Mouse (Mus musculus) duodenum, adult 2 months (tissue): Measurements from ENCODE around the gene Slc34a3. TPM values are rescaled to one million over a fixed set of nuclear protein-coding genes. Genes with fewer than 3 reads are reported as not detected.

Experiments used
- polyA plus RNA-seq: library from polyadenylated mRNA; depleted of rRNA; stranded (reverse); fragments of >200 nt; gene quantifications from 2 replicates; pipeline ENCODE4 v1.2.3, GENCODE M21; 2012; ENCODE audit warnings: low replicate concordance; rRNA removed

Gene Slc34a3
- 4.3 TPM in 1 of 2 replicates, not detected in the other for polyA plus RNA-seq

DNA sequence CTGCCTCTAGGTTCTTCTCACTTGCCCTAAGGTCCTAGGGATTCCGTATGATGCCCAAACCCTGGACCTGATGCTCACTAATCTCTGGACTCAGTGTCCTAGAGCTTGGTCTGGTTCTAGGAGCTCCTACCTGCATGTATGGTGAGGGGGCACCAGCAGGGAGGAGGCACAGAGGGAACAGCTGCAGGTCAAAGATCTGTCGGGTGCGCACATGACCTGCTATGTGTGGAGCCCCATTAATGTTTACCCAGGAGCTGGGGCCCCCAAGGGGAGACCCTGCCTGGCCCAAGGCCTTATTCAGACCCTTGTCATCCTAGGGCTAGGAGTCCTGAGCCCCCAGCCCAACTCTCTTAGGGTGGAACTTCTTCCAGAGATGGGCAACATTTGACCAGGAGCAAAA, at the start of gene Slc34a3:
TSS of gene Slc34a3 (minus strand) at position 315 of the 400 bp plus-strand sequence.

DNA sequence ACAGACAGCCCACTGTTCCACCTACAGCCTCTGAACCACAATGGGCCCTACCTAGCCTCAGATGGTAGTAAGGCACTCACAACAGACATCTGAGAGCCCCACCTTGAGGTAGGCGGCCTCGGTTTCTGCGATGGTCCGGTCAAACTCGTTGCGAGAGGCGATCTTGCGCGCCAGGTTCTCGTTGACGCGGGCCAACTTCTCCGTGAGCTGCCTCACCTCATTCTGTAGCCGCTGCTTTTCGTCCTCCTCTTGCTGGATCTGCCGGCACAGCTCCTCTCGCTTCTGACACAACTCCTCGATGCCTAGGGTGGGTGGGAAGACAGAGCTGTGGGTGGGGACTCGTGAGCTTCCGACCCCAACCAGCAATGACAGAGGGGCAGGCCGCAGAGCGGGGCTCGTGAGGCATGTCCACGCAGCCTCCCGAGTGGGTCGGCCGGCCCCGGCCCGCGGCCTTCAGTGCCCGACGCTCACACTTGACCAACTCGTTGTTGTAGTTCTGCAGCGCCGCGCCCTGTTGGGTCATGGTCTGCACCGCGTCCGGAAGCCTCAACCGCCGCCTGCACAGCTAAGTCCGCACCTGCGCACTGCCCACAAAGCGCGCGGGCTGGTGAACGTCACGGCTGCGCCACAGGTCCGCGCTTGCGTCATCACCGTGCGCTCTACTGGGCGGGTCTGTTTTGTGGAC, 37.8 kb upstream of the Slc34a3 start, which contains the start of the genes Ssna1 and Anapc2:
TSS of gene Ssna1 (minus strand) at position 612 of the 685 bp plus-strand sequence.
TSS of gene Anapc2 (plus strand) at position 652 of the 685 bp plus-strand sequence.

DNA sequence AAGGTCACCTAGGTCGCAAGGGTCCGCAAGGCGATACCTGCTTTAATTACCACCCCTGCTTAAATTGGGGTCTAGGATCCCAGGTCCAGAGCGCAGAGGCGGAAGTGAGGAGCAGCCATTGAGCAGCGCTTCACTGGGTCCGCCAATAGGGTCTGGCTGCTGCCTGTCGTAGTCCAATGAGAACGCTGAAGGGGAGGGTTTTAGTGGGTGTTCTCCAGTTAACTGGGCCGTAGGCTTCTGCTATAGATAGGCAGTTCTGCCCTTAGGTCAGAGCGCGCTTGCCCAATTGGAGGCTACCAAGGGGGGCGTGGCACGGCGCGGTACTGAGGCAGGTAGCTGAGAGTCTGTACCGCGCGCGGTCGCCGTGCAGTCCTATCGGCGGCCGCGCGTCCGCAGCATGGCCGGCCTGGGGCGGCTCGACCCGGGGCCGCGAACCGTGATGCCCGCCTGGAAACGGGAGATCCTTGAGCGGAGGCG, 28.2 kb upstream of the Slc34a3 start, which contains the start of gene Tprn:
TSS of gene Tprn (plus strand) at position 328 of the 477 bp plus-strand sequence.

DNA sequence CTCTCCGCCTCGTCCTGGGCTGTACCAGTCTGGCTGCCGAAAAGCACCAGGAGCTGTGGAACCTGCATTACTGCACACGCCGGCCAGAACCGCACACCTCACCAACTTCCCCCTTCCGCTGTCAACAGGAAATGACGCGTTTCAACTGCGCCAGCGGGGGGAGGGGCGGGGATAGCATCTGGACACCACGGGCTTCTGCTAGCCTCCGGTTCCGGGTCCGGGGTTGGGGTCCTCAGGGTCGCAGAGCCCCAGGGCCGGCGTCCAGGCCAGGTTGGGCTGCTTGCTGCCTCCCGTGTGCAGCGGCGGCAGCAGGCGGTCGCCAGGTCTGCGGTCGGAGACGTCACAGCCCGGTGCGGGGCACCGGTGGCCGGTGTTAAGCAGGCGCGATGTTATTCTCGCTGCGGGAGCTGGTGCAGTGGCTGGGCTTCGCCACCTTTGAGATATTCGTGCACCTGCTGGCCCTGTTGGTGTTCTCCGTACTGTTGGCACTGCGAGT, 21.2 kb upstream of the Slc34a3 start, which contains the start of gene Tmem203:
TSS of gene Tmem203 (plus strand) at position 156 of the 496 bp plus-strand sequence.

DNA sequence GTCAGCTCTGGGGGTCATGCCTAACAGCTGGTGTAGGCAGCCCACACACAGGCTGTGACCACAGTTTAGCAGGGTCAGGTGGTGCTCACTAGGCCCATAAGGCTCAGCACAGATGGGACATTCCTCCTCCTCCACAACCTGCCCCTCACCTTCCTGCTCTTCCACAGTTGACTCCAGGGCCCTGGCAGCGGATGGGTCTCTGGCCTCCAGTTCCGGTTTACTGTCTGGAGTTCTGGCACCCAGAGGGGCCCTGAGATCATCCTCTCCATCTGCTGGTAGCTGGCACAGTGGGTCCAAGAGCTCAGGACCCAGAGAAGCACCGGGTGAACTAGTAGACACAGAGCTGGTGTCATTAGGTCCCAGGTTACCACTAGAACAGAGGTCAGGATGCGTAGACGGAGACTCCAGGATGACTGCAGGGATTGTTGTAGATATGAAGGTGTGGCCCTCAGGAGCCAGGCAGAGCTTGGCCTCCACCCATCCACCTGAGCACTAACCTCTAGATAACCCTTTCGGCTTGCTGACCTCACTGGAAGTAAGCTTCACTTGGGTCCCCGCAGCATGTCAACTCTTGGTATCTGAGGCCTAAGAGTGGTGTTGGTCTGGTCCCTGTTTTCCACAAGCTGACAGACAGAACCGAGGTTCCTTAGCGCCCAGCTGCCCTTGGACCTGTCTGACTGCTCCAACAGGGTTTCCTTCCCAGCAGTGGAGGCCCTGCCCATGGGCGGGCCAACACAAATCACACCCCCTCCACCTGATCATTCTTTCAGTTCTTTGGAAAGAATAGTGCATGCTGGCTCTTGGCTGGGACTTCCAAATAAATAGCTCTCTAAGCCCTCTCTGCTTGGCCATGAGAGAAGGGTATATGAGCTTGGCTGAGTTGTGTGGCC, 12.3 kb upstream of the Slc34a3 start, which contains the start of gene AL732309.1:
TSS of gene AL732309.1 (minus strand) at position 681 of the 890 bp plus-strand sequence.

DNA sequence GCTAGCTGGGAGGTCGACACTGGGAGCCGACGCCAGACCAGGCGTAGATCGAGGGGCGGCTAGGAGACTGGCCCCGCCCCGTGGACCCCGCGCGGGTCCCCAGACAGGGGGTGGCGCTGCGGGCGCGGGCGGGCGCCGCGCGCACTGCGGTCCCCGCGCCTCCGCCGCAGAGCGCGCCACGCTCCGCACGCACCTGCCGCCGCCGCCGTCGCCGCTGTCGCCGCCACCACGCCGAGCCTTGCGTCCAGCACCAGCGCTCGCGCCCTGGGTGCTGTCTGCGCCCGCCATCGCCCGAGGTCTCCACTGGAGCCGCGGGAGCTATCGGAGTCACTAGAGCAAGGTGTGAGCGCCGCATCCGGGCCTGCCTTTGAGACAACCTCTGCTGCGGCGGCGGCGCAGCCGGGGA, 7.9 kb upstream of the Slc34a3 start, which contains the start of the genes Rnf208 and Cysrt1:
TSS of gene Rnf208 (plus strand) at position 155 of the 406 bp plus-strand sequence.
TSS of gene Cysrt1 (minus strand) at position 352 of the 406 bp plus-strand sequence.

DNA sequence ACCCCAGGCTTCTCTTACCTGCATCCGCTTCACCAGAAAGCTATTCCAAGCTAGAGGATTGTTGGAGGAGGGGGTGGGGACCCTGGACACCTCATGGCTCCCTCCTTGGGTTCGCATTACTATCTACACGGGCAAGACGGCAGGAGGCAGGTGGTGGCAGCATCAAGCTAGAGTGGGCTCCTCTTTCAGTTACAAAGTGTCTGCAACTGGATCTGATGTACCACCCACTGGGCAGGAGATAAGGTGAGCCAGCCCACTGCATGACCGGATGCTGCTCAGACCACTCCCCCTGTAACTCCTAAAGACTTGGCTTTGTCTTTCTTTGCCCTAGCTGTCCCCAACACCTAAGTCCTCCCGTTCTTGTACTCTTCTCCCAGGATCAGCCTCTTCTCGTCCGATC, 2.5 kb upstream of the Slc34a3 start, which contains the start of gene Rnf224:
TSS of gene Rnf224 (minus strand) at position 174 of the 400 bp plus-strand sequence.

DNA sequence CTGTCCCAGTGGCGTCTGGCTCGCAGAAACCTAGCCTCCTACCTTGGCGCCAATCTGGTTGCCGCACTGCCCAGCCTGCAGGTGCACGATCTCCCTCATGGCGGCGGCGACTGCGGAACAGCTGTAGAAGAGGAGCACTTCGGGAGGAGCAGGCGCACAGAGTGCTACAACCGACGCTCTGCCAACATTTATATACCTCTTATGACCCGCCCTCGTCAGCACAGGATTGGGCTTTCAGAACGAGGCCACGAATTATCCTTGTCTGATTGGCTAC, 9.7 kb downstream of the Slc34a3 start, which contains the start of gene Tubb4b:
TSS of gene Tubb4b (minus strand) at position 211 of the 274 bp plus-strand sequence.

DNA sequence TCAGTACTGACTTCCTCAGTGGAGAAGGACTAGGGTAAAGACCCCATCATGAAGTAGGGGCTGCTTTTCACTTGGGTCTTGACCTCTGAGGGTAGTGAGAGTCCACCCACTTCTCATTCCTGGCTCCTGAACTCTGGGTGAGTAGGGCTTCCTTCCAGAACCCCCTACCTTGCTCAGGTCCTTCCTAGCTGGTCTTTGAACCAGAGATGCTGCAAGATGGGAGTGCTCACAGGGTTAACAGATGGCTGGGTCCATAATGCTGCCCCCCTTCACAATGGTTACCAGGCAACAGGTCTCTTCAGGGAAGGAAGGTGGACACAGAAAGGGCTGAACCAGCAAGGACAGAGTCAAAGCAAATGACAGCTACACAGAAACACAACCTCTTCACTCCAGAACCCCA, 15.7 kb downstream of the Slc34a3 start, which contains the start of gene Fam166a:
TSS of gene Fam166a (plus strand) at position 301 of the 400 bp plus-strand sequence.

DNA sequence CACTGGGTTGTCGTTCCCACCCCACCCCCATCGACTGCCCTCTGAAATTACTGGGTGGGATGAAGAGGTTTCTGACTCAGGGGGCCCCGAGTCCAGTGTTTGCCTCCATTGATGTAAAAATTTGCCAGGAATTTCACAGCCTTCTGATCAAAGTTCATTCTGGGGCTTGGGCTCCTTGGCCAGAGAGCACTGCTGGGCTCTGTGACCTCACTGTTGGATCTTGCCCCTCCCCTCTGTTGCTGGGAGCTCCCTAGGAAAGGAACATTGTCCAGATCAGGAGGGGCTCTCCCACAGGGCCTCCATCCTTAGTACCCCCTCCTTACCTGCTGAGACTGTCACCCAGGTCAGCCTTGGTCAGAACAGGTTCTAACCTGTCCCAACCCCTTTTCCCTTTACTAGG, 19.7 kb downstream of the Slc34a3 start, which contains the start of gene Stpg3:
TSS of gene Stpg3 (minus strand) at position 194 of the 400 bp plus-strand sequence.

DNA sequence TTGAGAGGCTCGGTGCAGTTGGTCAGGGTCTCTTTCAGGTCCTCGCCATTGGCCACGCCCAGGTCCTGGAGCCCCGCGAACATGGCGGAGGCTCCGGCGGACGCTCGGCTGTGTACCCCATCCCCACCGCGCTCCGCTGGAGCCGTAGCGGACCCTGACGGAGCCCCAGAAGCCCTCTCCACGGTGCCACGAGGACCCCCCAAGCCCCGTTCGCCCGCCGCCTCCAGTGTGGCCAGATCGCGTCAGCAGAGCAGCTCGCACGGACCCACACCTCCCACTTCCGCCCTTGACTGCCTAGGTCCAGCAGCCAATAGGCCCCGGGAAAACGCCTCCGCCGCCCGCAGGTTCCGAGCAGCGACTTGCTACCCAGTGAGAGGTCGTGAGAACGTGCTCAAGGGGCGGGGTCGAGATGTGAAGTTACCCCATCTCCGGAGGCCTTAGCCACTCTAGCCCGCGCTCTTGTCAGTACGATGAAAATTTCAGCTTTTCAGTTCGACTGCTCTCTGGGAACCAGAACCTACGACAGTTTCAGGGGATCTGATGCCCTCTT, 23.0 kb downstream of the Slc34a3 start, which contains the start of gene Nelfb:
TSS of gene Nelfb (minus strand) at position 369 of the 550 bp plus-strand sequence.

DNA sequence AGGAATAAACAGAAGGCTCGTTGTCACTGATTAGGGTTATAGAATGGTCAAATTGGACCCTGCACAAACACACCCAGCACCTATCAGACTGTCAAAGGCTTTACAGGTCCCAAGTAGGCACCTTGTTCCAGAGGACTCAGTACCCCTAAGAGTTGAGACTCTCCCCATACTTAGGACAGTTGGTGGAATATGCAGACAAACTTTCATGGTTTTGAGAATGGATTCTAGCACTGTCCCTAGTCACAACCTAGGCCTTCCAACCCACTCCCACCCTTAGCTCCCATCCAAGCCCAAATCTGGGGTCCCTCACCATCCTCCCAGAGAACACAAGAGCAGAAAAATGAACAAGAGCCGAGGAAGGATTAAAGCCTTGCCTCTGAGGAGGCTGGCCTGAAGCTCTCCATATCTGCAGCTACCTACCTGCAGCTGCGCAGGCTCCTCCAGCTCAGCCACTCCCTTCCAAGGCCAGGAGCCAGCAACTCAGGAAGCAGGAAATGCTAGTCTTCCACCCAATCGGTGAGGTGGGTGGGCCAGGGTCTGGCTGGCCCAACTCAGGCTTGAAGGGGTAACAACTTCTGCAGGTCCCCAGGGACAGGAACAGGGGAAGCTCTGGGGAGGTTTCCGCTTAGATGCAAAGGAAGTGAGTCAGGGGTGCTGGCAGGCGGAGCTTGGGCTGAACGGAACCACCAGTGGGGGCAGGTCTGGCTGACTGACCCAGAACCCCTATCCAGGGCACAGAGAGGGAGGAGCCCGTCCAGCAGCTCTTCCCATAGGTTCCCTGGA, 37.8 kb downstream of the Slc34a3 start, which contains the start of gene Tor4a:
TSS of gene Tor4a (minus strand) at position 715 of the 783 bp plus-strand sequence.

DNA sequence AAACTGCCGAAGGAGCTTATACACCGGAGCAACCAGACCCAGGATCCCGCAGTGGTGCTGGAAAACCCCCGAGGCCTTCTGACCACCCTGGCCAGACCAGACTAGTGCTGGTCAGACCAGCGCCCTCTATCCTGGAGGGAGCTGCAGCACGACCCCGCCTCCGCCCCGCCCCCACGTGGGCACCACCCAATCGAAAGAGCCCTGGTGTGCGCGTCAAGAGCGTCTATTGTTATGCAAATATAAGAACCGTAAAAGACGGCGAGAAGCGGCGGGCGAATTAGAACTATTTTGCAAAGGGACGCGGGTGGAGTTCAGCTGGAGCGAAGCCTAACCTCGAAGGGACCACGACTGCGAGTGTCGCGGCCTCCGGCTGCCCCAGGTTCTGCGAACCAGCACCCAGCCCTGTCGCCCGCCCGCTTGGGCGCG, 53.7 kb downstream of the Slc34a3 start, which contains the start of gene Nrarp:
TSS of gene Nrarp (plus strand) at position 281 of the 426 bp plus-strand sequence.

Other genes with a start within 250 kb of the Slc34a3 start
- gene Nsmf, start 180.0 kb downstream of the Slc34a3 start, polyA plus RNA-seq, result 52.7 and 54.1 TPM in 2 replicates
- 121 and 257 TPM in 2 replicates for gene Entpd8, start 154.1 kb downstream of the Slc34a3 start, polyA plus RNA-seq
- gene Noxa1, start 139.2 kb downstream of the Slc34a3 start, polyA plus RNA-seq, result 17.5 and 26.4 TPM in 2 replicates
- gene Nrarp, start 53.6 kb downstream of the Slc34a3 start, polyA plus RNA-seq, result 42.6 and 53.2 TPM in 2 replicates
- 25.3 and 31.1 TPM in 2 replicates for gene Tor4a, start 37.5 kb downstream of the Slc34a3 start, polyA plus RNA-seq
- 29.9 and 42.4 TPM in 2 replicates for gene Nelfb, start 22.9 kb downstream of the Slc34a3 start, polyA plus RNA-seq
- not detected in 2 replicates for gene Stpg3, start 19.7 kb downstream of the Slc34a3 start, polyA plus RNA-seq
- gene Fam166a, start 15.6 kb downstream of the Slc34a3 start, polyA plus RNA-seq, result not detected in 2 replicates
- gene Tubb4b, start 9.7 kb downstream of the Slc34a3 start, polyA plus RNA-seq, result 379 and 679 TPM in 2 replicates
- not detected in 2 replicates for gene Rnf224, start 2.4 kb upstream of the Slc34a3 start, polyA plus RNA-seq
- 14.3 and 73.6 TPM in 2 replicates for gene Rnf208, start 7.9 kb upstream of the Slc34a3 start, polyA plus RNA-seq
- gene Cysrt1, start 8.1 kb upstream of the Slc34a3 start, polyA plus RNA-seq, result 0.94 and 8.8 TPM in 2 replicates
- gene AL732309.1, start 12.5 kb upstream of the Slc34a3 start, polyA plus RNA-seq, result 18.8 and 30.9 TPM in 2 replicates
- gene Tmem203, start 21.1 kb upstream of the Slc34a3 start, polyA plus RNA-seq, result 39.8 and 90.7 TPM in 2 replicates
- gene Tprn, start 28.3 kb upstream of the Slc34a3 start, polyA plus RNA-seq, result 186 and 454 TPM in 2 replicates
- 44.6 and 49.5 TPM in 2 replicates for gene Ssna1, start 38.1 kb upstream of the Slc34a3 start, polyA plus RNA-seq
- 57.3 and 58.9 TPM in 2 replicates for gene Anapc2, start 38.1 kb upstream of the Slc34a3 start, polyA plus RNA-seq
- gene Tmem210, start 53.8 kb upstream of the Slc34a3 start, polyA plus RNA-seq, result 1.4 TPM in 1 of 2 replicates, not detected in the other
- 81.7 and 85.6 TPM in 2 replicates for gene Lrrc26, start 55.6 kb upstream of the Slc34a3 start, polyA plus RNA-seq
- gene Grin1, start 84.8 kb upstream of the Slc34a3 start, polyA plus RNA-seq, result 0.78 and 1.7 TPM in 2 replicates
- gene Man1b1, start 98.0 kb upstream of the Slc34a3 start, polyA plus RNA-seq, result 13.8 and 17.1 TPM in 2 replicates
- gene Dpp7, start 122.0 kb upstream of the Slc34a3 start, polyA plus RNA-seq, result 15.8 and 19.7 TPM in 2 replicates
- 66.1 and 563 TPM in 2 replicates for gene Uap1l1, start 131.3 kb upstream of the Slc34a3 start, polyA plus RNA-seq
- gene Sapcd2, start 138.0 kb upstream of the Slc34a3 start, polyA plus RNA-seq, result 27.5 and 29.1 TPM in 2 replicates
- 50.6 and 75.3 TPM in 2 replicates for gene Entpd2, start 161.5 kb upstream of the Slc34a3 start, polyA plus RNA-seq
- gene Npdc1, start 165.0 kb upstream of the Slc34a3 start, polyA plus RNA-seq, result 223 and 325 TPM in 2 replicates
- gene Fut7, start 188.9 kb upstream of the Slc34a3 start, polyA plus RNA-seq, result 1.3 and 2.1 TPM in 2 replicates
- gene Abca2, start 194.3 kb upstream of the Slc34a3 start, polyA plus RNA-seq, result 16.8 and 36.7 TPM in 2 replicates
- 1.9 and 14.3 TPM in 2 replicates for gene Clic3, start 222.5 kb upstream of the Slc34a3 start, polyA plus RNA-seq
- gene Paxx, start 226.7 kb upstream of the Slc34a3 start, polyA plus RNA-seq, result 81.4 and 115 TPM in 2 replicates
- gene Ptgds, start 235.7 kb upstream of the Slc34a3 start, polyA plus RNA-seq, result 0.74 TPM in 1 of 2 replicates, not detected in the other